Mouse (Mus musculus) midbrain, embryonic 16.5 days (tissue): ENCODE measurements around the gene Rnf39. TPM values are rescaled to one million over a fixed set of nuclear protein-coding genes. Genes with fewer than 3 reads are reported as not detected.

Experiments used
- ATAC-seq: fragments of 200-750 bp; cut with Nextera tagmentation; 2 replicates; pipeline ENCODE4 v1.8.0; 2017; ENCODE audit warnings: moderate TSS enrichment
- H3K27ac ChIP-seq: fragments of 300-500 bp; sonication (generic); 2 replicates; pipeline ENCODE4 v1.5.1; 2014; ENCODE audit warnings: mild to moderate bottlenecking, low read length, mixed read lengths
- H3K27me3 ChIP-seq: fragments of 300-500 bp; sonication (generic); 2 replicates; pipeline ENCODE4 v1.6.1; 2014; ENCODE audit warnings: low read depth, low read length, mixed read lengths; ENCODE audit not compliant: control insufficient read depth, insufficient read depth
- H3K36me3 ChIP-seq: fragments of 300-500 bp; sonication (generic); 2 replicates; pipeline ENCODE4 v1.6.1; 2014; ENCODE audit warnings: mild to moderate bottlenecking, low read length, moderate library complexity, mixed read lengths; ENCODE audit not compliant: control insufficient read depth, insufficient read depth
- H3K4me1 ChIP-seq: fragments of 300-500 bp; sonication (generic); 2 replicates; pipeline ENCODE4 v1.6.1; 2014; ENCODE audit warnings: mild to moderate bottlenecking, low read length, mixed read lengths; ENCODE audit not compliant: control insufficient read depth, insufficient read depth
- H3K4me2 ChIP-seq: fragments of 300-500 bp; sonication (generic); 2 replicates; pipeline ENCODE4 v1.6.1; 2014; ENCODE audit warnings: mild to moderate bottlenecking, low read length, mixed read lengths
- H3K4me3 ChIP-seq: fragments of 300-500 bp; sonication (generic); 2 replicates; pipeline ENCODE4 v1.5.1; 2014; ENCODE audit warnings: low read depth, mild to moderate bottlenecking, low read length, moderate library complexity, mixed read lengths
- H3K9ac ChIP-seq: fragments of 300-500 bp; sonication (generic); 2 replicates; pipeline ENCODE4 v1.6.1; 2014; ENCODE audit warnings: low read depth, low read length, mixed read lengths
- H3K9me3 ChIP-seq: fragments of 300-500 bp; sonication (generic); replicated peaks from 2 replicates; pipeline ENCODE4 v1.6.1; 2014; ENCODE audit warnings: mild to moderate bottlenecking, low read length, mixed read lengths; ENCODE audit not compliant: control insufficient read depth, poor library complexity, severe bottlenecking
- WGBS: fragments of 180-500 bp; shearing (Covaris S2); extraction: QIAGEN DNeasy Blood & Tissue Kit; methylation state at CpG from one replicate; pipeline ENCODE4 v1.1.7; 2014; 5-methylcytosine and 5-hydroxymethylcytosine counted together
- polyA plus RNA-seq: library from polyadenylated mRNA; unstranded; fragments of >200 nt; fragmentation: Nextera tagmentation; extraction: Ambion mirVana; gene quantifications from 2 replicates; pipeline ENCODE4 v1.2.1, GENCODE M21; 2015

The Rnf39 gene
- polyA plus RNA-seq, 1 experiment from 2014 or later = 2.0 TPM

GRCm38 (mm10) chr17:36997033-36997735 lies 54.5 kb downstream of the Rnf39 start:
- ATAC-seq = 0 out of 2 replicates have a peak, but pooled peaks have one; percentile 21
- no peak overlapping the region for H3K27ac ChIP-seq
- no peak overlapping the region for H3K4me2 ChIP-seq
- H3K9ac ChIP-seq = no peak overlapping the region
- no peak overlapping the region for H3K4me3 ChIP-seq
- no peaks in the 10 kb centered on the region for H3K9me3 ChIP-seq
- no peaks in the 10 kb centered on the region for H3K36me3 ChIP-seq
- 31% methylated on average over 7 of the region's 7 CpGs for WGBS
- H3K4me1 ChIP-seq = peaks cover 2% of the 10 kb centered on the region; the same call in 1 of the 2 replicates
- no peaks in the 10 kb centered on the region for H3K27me3 ChIP-seq

Other genes starting within 250 kb of the Rnf39 start
- not detected in 2 replicates for gene H2-M10.5, start 170.0 kb upstream of the Rnf39 start, polyA plus RNA-seq
- not detected in 2 replicates for gene H2-M10.6, start 130.7 kb upstream of the Rnf39 start, polyA plus RNA-seq
- 44.5 and 48.0 TPM in 2 replicates for gene Trim26, start 105.8 kb upstream of the Rnf39 start, polyA plus RNA-seq
- 0.53 and 0.89 TPM in 2 replicates for gene Trim15, start 75.7 kb upstream of the Rnf39 start, polyA plus RNA-seq
- gene Trim10, start 73.3 kb upstream of the Rnf39 start, polyA plus RNA-seq = 0.70 and 1.0 TPM in 2 replicates
- not detected in 2 replicates for gene Trim40, start 52.8 kb upstream of the Rnf39 start, polyA plus RNA-seq
- gene Trim31, start 44.8 kb upstream of the Rnf39 start, polyA plus RNA-seq = not detected in 2 replicates
- gene Ppp1r11, start 8.8 kb downstream of the Rnf39 start, polyA plus RNA-seq = 158 and 166 TPM in 2 replicates
- gene Znrd1, start 15.6 kb downstream of the Rnf39 start, polyA plus RNA-seq = 47.3 and 52.3 TPM in 2 replicates
- 4.7 and 6.5 TPM in 2 replicates for gene Znrd1as, start 15.7 kb downstream of the Rnf39 start, polyA plus RNA-seq
- 0.42 and 0.44 TPM in 2 replicates for gene 2410137M14Rik, start 38.3 kb downstream of the Rnf39 start, polyA plus RNA-seq
- gene H2-M5, start 46.6 kb downstream of the Rnf39 start, polyA plus RNA-seq = 2.9 and 3.4 TPM in 2 replicates
- gene Zfp57, start 58.2 kb downstream of the Rnf39 start, polyA plus RNA-seq = 280 and 312 TPM in 2 replicates
- 2.0 and 3.2 TPM in 2 replicates for gene Mog, start 80.5 kb downstream of the Rnf39 start, polyA plus RNA-seq
- gene Gabbr1, start 103.0 kb downstream of the Rnf39 start, polyA plus RNA-seq = 81.7 and 94.9 TPM in 2 replicates
- not detected in 2 replicates for gene Olfr90, start 145.6 kb downstream of the Rnf39 start, polyA plus RNA-seq
- not detected in 2 replicates for gene Olfr91, start 155.4 kb downstream of the Rnf39 start, polyA plus RNA-seq
- gene Olfr92, start 177.2 kb downstream of the Rnf39 start, polyA plus RNA-seq = not detected in 2 replicates
- gene Olfr93, start 218.6 kb downstream of the Rnf39 start, polyA plus RNA-seq = not detected in 2 replicates